Mouse (Mus musculus): ENCODE results near the gene Tk1. TPM values are rescaled to one million over a fixed set of nuclear protein-coding genes. Genes with fewer than 3 reads are reported as not detected.

Tk1 gene
- polyA plus RNA-seq, 1 experiment = 265 TPM

GRCm38 (mm10) chr11:117799174-117799573 is 26.7 kb downstream of the Tk1 start:
- Histone ChIP-seq H3K4me3 (ENCODE audit: insufficient read depth, poor library complexity, severe bottlenecking) (no peak overlapping the region), H3K79me3 (ENCODE audit: low read depth) (no peaks in the 10 kb centered on the region), H3K27me3 (ENCODE audit: control insufficient read depth, insufficient read depth, insufficient read length) (no peaks in the 10 kb centered on the region), H3K79me2 (ENCODE audit: control insufficient read depth, insufficient read depth) (no peaks in the 10 kb centered on the region), H3ac (ENCODE audit: control insufficient read depth, insufficient read length, low read depth) (no peak overlapping the region), H3K36me3 (ENCODE audit: control insufficient read depth, insufficient read depth) (no peaks in the 10 kb centered on the region)
- TF ChIP-seq MYOG (IDR thresholded peaks at IDR 0.05; ENCODE audit: control insufficient read depth, extremely low read depth, insufficient read length) = no peak

- Histone ChIP-seq H3K36me3 (ENCODE audit: control insufficient read depth, insufficient read depth) (no peaks in the 10 kb centered on the region), H3K27me3 (ENCODE audit: control insufficient read depth, insufficient read depth, insufficient read length) (no peaks in the 10 kb centered on the region), H3K4me3 (ENCODE audit: insufficient read depth, poor library complexity, severe bottlenecking) (no peak overlapping the region), H3ac (ENCODE audit: control insufficient read depth, insufficient read length, low read depth) (no peak overlapping the region), H3K79me2 (ENCODE audit: control insufficient read depth, insufficient read depth) (no peaks in the 10 kb centered on the region), H3K79me3 (ENCODE audit: low read depth) (no peaks in the 10 kb centered on the region)
- TF ChIP-seq CTCF (IDR thresholded peaks at IDR 0.05; ENCODE audit: control insufficient read depth, insufficient read depth, insufficient read length) (no peak), MYOD1 (IDR thresholded peaks at IDR 0.05; ENCODE audit: control insufficient read depth, insufficient read length, low read depth) (no peak), MAX (IDR thresholded peaks at IDR 0.05) (no peak), FOSL1 (IDR thresholded peaks at IDR 0.05; ENCODE audit: insufficient read depth, low read length, poor library complexity, severe bottlenecking) (no peak), USF1 (IDR thresholded peaks at IDR 0.05; ENCODE audit: low read depth) (no peak), MYOG (IDR thresholded peaks at IDR 0.05; ENCODE audit: control insufficient read depth, extremely low read depth, insufficient read length) (no peak), CEBPB (IDR thresholded peaks at IDR 0.05; ENCODE audit: low read depth) (no peak)
Observed at GRCm38 (mm10) chr11:117798160-117798541, 27.7 kb downstream of the Tk1 start.

GRCm38 (mm10) chr11:117797511-117798159 is 28.3 kb downstream of the Tk1 start, which contains the start of gene 6030468B19Rik:
Gene 6030468B19Rik, plus strand, starts transcription at chr11:117797660.
- H3ac ChIP-seq (ENCODE audit: control insufficient read depth, insufficient read length, low read depth) = no peak within 1 kb of the TSS
- no peaks in the 10 kb centered on the region for H3K79me2 ChIP-seq (ENCODE audit: control insufficient read depth, insufficient read depth)
- no peaks in the 10 kb centered on the region for H3K79me3 ChIP-seq (ENCODE audit: low read depth)
- H3K27me3 ChIP-seq (ENCODE audit: control insufficient read depth, insufficient read depth, insufficient read length) = no peaks in the 10 kb centered on the region
- TF ChIP-seq MYOD1 (IDR thresholded peaks at IDR 0.05; ENCODE audit: control insufficient read depth, insufficient read length, low read depth) (peak; percentile 71), FOSL1 (IDR thresholded peaks at IDR 0.05; ENCODE audit: insufficient read depth, low read length, poor library complexity, severe bottlenecking) (no peak)
- H3K36me3 ChIP-seq (ENCODE audit: control insufficient read depth, insufficient read depth) = no peaks in the 10 kb centered on the region
- no peak within 1 kb of the TSS for H3K4me3 ChIP-seq (ENCODE audit: insufficient read depth, poor library complexity, severe bottlenecking)

- no peak overlapping the region for H3ac ChIP-seq (ENCODE audit: control insufficient read depth, insufficient read length, low read depth)
- no peak overlapping the region for H3K4me3 ChIP-seq (ENCODE audit: insufficient read depth, poor library complexity, severe bottlenecking)
- no peaks in the 10 kb centered on the region for H3K36me3 ChIP-seq (ENCODE audit: control insufficient read depth, insufficient read depth)
- TF ChIP-seq CTCF (IDR thresholded peaks at IDR 0.05; ENCODE audit: control insufficient read depth, insufficient read depth, insufficient read length) (no peak), MYOD1 (IDR thresholded peaks at IDR 0.05; ENCODE audit: control insufficient read depth, insufficient read length, low read depth) (no peak), MAX (IDR thresholded peaks at IDR 0.05) (no peak), MYOG (IDR thresholded peaks at IDR 0.05; ENCODE audit: control insufficient read depth, extremely low read depth, insufficient read length) (no peak), CEBPB (IDR thresholded peaks at IDR 0.05; ENCODE audit: low read depth) (no peak), USF1 (IDR thresholded peaks at IDR 0.05; ENCODE audit: low read depth) (no peak), FOSL1 (IDR thresholded peaks at IDR 0.05; ENCODE audit: insufficient read depth, low read length, poor library complexity, severe bottlenecking) (no peak)
- H3K79me2 ChIP-seq (ENCODE audit: control insufficient read depth, insufficient read depth) = no peaks in the 10 kb centered on the region
- no peaks in the 10 kb centered on the region for H3K27me3 ChIP-seq (ENCODE audit: control insufficient read depth, insufficient read depth, insufficient read length)
- no peaks in the 10 kb centered on the region for H3K79me3 ChIP-seq (ENCODE audit: low read depth)
Observed at GRCm38 (mm10) chr11:117796954-117797353, 28.9 kb downstream of the Tk1 start.

- H3K79me3 ChIP-seq (ENCODE audit: low read depth) = no peaks in the 10 kb centered on the region
- H3ac ChIP-seq (ENCODE audit: control insufficient read depth, insufficient read length, low read depth) = no peak overlapping the region
- H3K27me3 ChIP-seq (ENCODE audit: control insufficient read depth, insufficient read depth, insufficient read length) = no peaks in the 10 kb centered on the region
- H3K79me2 ChIP-seq (ENCODE audit: control insufficient read depth, insufficient read depth) = no peaks in the 10 kb centered on the region
- TF ChIP-seq MYOD1 (IDR thresholded peaks at IDR 0.05; ENCODE audit: control insufficient read depth, insufficient read length, low read depth) = no peak
- TF ChIP-seq MYOG (IDR thresholded peaks at IDR 0.05; ENCODE audit: control insufficient read depth, extremely low read depth, insufficient read length) = no peak
- TF ChIP-seq CEBPB (IDR thresholded peaks at IDR 0.05; ENCODE audit: low read depth) = no peak
- no peak for TF ChIP-seq CTCF (IDR thresholded peaks at IDR 0.05; ENCODE audit: control insufficient read depth, insufficient read depth, insufficient read length)
- TF ChIP-seq FOSL1 (IDR thresholded peaks at IDR 0.05; ENCODE audit: insufficient read depth, low read length, poor library complexity, severe bottlenecking) = no peak
- no peak for TF ChIP-seq USF1 (IDR thresholded peaks at IDR 0.05; ENCODE audit: low read depth)
- TF ChIP-seq MAX (IDR thresholded peaks at IDR 0.05) = no peak
- no peaks in the 10 kb centered on the region for H3K36me3 ChIP-seq (ENCODE audit: control insufficient read depth, insufficient read depth)
- H3K4me3 ChIP-seq (ENCODE audit: insufficient read depth, poor library complexity, severe bottlenecking) = no peak overlapping the region
Observed at GRCm38 (mm10) chr11:117794035-117794551, 31.8 kb downstream of the Tk1 start.

GRCm38 (mm10) chr11:117792281-117792888 is 33.5 kb downstream of the Tk1 start:
- no peaks in the 10 kb centered on the region for H3K79me3 ChIP-seq (ENCODE audit: low read depth)
- no peak overlapping the region for H3K4me3 ChIP-seq (ENCODE audit: insufficient read depth, poor library complexity, severe bottlenecking)
- H3K36me3 ChIP-seq (ENCODE audit: control insufficient read depth, insufficient read depth) = no peaks in the 10 kb centered on the region
- no peak overlapping the region for H3ac ChIP-seq (ENCODE audit: control insufficient read depth, insufficient read length, low read depth)
- TF ChIP-seq MYOD1 (IDR thresholded peaks at IDR 0.05; ENCODE audit: control insufficient read depth, insufficient read length, low read depth) (no peak), MYOG (IDR thresholded peaks at IDR 0.05; ENCODE audit: control insufficient read depth, extremely low read depth, insufficient read length) (no peak), MAX (IDR thresholded peaks at IDR 0.05) (no peak), CTCF (IDR thresholded peaks at IDR 0.05; ENCODE audit: control insufficient read depth, insufficient read depth, insufficient read length) (no peak), CEBPB (IDR thresholded peaks at IDR 0.05; ENCODE audit: low read depth) (no peak), FOSL1 (IDR thresholded peaks at IDR 0.05; ENCODE audit: insufficient read depth, low read length, poor library complexity, severe bottlenecking) (no peak), USF1 (IDR thresholded peaks at IDR 0.05; ENCODE audit: low read depth) (no peak)
- no peaks in the 10 kb centered on the region for H3K79me2 ChIP-seq (ENCODE audit: control insufficient read depth, insufficient read depth)
- H3K27me3 ChIP-seq (ENCODE audit: control insufficient read depth, insufficient read depth, insufficient read length) = no peaks in the 10 kb centered on the region
